Mouse (Mus musculus) monocyte, adult 2 months (primary cell): ENCODE data around the gene Irak2.
"Not testable (repeated sequence)": the region's sequence is repeated elsewhere in the genome, so short reads cannot be mapped to it uniquely, and the experiment has no call there.

Experiments
- DNase-seq, 2 experiments: peaks; one replicate each; pipeline ENCODE4 v3.0.0; 2022; ENCODE audit warnings: low spot score in 2 of 2, low read depth in 1 of 2

Irak2 gene

DNA sequence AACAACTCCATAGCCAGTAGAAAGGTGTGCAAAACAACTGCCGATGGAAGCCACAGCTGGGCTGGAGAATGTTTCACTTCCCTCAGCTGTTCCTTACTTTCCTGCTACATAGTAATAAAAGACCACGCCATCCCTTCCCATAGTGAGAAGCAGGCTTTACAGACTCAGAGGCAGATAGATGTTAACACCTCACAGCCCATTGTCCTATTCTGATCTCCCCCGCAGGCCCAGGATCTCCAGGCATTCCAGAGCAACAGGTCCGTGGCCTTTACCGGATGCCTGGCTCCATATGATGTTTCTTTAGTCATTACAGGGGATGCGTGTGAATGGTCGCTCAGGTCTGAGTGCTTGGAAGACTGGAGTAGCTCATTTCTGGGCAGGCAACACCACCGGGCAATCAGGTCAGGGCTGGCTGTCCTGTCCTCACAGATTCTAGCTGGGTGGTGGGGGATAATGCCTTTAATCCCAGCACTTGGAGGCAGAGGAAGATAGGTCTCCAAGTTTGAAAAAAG is 29.4 kb downstream of the Irak2 start:
- no peak for DNase-seq

DNA sequence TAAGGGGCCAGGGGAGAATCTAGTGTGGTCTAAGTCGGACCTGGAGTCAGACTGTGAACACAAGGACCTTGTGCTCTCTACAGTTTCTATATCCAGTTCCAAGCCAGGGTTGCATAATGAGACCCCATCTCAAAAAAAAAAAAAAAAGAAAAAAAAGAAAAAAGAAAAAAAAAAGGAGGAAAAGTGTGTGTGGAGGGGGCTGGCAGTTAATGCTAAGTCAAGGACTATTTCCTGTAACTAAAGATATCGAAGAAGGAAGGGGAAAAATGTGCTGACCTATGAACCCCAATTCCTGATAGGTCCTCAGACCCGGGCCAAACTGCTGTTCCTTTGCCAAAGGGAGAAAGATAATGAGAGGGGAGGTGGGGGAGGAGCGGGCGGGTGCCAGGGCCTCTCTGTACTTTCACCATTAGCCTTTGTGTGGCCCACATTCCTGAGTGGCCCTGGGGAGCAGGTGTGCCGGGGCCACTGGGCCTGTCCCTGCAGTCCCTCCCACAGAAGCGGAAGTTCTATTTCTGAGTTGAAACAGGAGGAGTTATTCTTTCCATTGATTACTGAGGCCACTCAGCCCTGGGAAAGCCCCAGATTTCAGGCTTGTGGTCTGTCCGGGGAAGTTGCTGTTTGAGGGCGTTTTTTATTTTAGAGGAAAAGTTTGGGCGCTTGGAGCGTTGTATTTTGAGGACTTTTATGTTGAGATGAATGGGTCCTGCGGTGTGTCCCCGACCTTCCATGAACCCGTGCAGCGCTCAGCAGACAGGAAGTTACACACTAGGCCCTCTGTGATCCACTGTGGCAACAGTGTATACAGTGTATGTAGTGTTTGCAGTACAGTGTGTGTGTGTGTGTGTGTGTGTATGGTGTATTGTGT is 30.3 kb downstream of the Irak2 start:
- DNase-seq: peak; percentile 71 to 79

DNA sequence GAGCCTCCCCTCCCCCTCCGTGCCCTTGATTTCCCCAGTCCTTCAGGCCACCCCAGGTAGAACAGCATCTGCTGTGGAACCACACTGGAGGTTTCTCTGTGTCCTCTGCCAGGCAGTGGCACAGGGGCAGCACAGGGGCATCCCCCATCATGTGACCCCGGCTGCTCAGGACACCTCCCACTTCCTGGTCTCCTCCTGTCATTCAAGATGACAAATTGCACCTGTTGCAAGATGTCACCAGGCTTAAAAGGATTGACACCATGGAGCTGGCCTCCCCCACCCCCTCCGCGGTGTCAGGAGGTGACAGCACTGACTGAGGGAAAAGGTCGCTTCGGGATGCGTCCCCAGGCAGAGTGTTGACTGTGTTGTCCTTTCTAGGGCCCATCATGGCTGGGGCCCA is 31.6 kb downstream of the Irak2 start:
- no peak for DNase-seq

DNA sequence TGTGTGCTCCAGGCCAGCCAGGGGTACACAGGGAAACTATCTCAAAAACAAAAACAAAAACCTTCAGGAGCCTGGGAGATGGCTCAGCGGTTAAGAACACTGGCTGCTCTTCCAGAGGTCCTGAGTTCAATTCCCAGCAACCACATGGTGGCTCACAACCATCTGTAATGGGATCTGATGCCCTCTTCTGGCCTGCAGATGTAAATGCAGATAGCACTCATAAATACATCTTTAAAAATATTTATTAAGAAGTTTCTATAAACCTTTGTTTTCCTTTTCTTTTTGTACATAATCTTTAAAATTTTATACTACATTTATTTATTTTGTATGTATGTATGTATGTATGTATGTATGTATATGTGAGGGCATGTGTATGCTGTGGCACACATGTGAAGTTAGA is 33.8 kb downstream of the Irak2 start:
- not testable (repeated sequence) for DNase-seq

DNA sequence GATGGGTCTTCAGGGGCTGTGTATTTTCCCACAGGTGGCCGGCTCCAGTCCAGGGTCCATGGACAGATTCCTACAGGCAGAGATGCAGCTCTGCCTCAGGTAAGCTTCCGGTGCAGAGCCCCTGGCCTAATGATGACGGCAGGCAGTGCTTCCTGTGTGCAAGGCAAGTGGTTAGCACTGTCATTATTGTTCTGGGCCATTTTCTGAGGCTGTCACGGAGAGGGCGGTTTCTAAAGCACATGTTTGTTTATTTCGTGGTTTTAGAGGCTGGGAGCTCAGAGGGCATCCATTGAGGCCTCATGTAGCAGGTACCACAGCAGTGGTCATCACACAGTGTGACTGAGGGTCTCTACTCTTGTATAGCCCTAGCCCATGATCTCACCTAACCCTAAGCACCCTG is 34.7 kb downstream of the Irak2 start:
- DNase-seq: no peak

DNA sequence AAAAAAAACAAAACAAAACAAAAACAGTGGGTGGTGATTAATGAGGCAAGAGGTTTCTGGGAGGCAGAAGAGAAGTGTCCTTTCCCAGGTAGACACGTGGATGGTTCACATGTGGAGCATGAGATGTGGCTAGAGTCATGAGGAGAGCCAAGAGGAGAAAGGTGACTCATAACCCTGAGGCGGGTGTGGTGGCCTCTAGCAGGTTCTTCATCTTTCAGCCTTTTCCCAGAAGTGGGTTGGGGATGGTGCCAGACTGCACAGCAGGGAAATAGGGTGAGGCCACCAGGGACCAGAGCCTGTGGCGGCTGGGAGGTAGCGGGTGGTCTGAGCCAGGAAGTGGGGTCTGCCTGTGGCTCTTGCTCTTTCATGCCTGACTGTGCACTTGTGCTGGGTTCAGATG is 37.0 kb downstream of the Irak2 start:
- DNase-seq: no peak

DNA sequence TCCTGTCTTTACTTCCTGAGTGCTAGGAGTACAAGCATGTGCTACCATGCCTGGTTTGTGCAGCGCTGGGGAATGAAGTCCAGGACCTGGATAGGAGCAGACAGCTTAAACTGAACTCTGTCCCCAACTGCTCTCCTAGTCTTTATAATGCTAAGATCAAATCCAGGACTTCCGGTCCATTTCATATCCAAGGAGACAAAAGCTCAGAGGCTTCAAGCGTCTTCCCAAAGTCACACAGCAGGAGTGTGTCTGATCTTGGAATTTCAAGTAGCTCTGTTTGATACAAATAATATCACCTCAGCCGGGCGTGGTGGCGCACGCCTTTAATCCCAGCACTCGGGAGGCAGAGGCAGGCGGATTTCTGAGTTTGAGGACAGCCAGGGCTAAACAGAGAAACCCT is 37.7 kb downstream of the Irak2 start:
- DNase-seq: no peak

DNA sequence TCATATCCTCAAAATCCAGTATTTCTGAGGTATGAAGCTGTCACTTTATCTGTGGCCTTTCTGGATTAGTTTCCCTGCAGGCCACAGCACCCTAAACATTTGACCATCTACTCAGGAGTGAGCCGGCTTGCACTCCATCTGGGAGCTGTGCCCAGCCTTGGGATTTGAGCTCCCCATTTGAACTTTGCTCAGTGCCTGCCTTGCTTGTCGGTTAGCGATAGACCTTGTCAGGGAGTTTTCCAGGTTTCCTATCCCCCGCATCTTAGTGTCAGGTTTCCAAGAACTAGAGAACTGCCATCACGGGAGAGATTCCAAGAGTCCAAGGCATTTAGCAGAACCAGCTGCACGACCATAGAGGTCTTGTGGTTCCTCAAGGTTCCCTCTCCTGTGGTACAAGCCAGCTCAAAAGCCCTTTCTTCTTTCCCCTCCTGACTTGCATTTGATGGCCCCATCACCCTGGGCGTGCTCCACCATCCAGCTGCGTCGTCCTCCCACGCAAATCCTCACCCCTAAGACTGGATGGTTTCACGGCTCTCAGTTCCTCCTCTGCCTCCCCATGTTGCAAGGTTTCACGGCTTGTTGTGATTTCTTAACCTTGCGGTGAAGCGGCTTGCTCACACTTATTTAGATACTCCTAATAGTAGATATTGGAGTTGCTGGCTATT is 38.9 kb downstream of the Irak2 start:
- peak; percentile 85 to 89 for DNase-seq

DNA sequence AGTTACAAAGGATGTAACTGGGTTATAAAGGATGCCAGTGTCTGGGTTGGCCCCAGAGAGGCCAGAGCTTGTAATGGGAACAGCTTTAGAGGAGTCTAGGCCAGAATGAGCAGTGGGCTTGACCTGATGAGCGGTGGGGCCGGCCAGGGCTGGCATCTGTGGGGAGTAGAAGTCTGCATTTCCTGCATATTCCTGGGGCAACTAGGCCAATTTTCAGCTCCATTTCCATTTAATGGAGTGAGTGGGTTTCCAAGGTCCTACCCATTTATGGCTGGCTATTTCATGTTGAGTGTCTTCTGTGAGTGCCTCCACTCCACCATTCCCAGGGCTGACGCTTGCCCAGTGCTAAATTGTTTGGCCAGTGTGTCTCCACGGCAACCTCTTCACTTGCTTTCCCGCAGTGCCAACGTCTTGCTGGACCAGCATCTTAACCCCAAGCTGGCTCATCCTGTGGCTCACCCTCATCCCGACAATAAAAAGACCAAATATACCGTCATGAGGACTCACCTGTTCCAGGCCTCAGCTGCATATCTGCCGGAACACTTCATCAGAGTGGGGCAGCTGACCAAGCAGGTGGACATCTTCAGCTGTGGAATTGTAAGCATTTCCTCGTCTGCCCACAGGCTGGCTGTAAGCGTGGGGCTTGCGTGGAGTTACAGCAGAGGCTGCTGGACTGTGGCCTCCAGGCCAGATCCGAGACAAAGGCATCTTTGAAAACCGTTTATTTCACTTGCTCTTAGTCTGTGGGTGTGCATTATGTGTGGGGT is 40.2 kb downstream of the Irak2 start:
- DNase-seq: no peak

DNA sequence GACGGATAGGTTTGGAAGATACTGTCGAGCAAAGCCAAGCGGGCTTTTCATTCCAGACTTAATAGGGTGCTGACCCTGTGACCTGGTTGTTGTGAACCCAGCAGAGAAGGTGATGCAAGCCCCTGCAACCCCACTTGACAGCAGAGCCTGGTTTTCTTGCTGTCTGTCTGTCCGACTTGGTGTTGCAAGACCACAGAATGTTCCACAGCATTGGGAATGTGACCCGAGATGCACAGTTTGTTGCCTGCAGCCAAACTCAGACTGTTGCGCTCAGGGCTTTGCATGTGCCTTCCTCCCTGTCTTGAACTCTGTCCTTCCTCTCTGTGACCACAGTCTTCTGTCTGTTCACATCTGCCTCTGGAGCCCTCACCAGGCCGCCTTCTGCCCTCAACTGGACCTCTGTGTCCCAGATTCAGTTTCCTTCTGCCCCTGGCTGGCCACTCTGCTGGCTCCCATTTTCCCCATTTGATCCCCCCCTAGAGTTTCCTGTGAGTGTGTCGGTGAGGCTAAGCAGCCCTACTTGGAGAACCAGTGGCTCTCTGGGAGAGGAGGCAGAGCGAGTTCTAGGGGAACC is 41.8 kb downstream of the Irak2 start:
- DNase-seq: peak in 1 of 2 experiments; percentile 36

DNA sequence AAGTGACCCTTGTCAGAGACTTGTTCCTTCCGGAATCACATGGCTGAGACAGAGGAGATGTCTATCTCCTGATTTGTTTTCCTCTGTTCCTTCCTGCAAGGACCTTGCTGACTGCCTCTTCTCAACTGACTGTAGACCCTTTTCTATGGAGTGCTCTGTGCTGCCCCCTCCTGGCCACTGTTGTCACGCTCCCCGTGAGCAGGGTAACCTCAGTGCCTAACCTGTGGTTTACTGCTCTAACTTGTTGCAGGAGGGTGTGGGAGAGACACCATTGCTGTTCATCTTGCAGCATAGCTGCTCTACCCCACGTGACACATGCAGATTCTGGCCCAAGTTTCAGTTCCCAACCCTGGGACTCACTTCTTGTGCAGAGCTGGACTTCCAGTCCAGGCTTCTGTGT is 43.0 kb downstream of the Irak2 start:
- DNase-seq: peak; percentile 85 to 87

DNA sequence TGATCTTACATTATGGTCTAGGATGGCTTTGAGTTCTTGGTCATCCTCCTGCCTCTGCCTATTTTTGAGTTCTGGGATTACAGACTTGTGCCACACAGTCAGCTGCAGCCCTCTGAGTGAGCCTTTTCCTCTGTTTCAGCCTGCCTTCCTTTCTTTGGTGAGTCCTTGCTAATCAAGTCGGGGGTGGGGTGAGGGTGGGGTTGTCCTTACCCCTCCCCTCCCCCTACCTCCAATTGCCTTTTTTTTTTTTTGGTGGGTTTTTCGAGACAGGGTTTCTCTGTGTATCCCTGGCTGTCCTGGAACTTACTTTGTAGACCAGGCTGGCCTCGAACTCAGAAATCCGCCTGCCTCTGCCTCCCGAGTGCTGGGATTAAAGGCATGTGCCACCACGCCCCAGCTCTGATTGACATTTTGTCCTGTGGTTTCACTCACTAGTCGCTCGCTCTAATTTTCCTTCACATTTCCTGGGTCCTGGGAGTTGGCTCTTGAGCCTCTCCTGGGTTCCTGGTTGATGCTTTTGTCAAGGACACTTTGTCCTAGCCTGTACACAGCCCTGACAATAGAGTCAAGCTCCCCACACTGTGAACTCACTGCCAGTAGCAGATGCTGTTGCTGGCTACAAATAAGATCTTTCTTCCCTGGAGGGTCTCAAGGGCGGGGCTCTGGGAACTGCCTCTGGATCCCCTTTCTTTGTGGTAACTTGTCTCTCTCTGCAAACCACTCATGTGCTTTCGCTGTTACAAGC is 45.0 kb downstream of the Irak2 start:
- no peak for DNase-seq

DNA sequence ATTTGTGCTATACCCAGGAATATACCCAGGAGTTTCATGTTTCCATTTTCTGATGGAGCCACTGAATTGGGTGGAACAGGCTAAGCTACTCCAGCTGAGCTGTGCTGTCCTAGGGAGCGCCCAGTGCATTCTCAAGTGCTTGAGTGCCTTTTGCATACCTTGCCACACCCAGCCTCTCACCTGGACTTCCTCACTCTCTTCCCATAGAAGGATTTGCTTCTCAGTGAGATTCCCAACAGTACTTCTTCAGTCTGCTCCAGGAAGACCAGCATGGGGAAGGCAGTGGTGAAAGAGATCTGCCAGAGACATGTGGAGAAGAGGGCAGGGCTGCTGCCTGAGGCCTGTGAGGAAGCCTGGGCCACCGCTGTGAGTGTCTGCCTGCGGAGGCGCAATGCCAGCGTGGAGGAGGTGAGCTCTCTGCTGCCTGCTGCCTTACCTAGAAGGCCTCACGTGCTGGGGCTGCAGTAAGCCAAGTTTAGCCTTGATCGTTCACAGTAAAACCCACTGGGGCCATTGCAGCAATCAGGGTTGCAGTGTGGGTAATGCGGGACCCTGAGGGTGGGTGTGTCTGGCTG is 48.4 kb downstream of the Irak2 start:
- DNase-seq: no peak

DNA sequence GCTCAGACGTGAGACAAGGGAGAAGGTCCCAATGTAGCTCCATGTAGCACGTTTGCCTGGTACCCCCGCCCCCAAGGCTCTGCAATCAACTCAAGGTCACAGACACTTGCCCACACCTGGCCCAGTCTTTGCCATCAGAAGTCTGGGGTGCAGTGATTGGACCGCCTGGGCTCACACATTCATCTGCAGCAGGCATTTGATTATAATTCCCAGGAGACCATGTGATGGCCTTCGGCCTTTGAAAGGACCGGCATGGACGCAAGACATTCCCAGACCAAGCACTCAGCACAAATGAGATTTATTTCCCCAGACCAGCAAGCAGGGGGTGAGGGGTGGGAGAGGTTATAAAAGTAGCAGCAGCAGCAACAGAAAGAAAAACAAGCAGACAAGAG is 51.7 kb downstream of the Irak2 start:
- DNase-seq: no peak

DNA sequence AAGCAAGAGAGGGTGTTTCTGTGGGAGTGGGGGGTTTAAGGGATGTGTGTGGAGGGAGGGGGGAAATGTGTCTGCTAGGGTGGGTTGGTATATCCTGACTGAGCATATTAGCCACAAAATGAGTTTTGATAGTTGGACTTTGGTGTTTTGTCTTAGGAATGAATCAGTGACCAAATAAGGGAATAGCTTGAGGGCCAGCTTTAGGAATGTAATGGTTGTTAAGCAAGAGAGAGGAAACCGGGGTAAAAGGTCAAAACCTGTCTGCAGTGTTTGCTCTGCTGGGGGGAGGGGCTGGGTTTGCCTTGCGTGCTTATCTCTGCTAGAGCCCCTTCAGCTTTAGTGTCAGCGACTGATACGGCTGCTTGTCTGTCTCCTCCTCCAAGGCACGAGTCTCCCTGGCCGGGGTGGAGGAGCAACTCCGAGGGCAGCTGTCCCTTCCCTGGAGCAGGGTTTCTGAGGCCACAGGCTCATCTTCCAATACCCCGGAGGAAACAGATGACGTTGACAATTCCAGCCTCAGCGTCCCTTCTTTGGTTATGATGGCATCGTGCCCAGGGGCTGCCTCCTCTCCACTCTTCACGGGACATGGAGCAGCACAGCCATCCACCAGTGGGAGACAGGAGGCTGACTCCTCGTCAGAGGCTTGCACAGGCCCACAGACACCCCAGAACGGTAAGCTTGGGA is 52.3 kb downstream of the Irak2 start:
- DNase-seq: no peak

DNA sequence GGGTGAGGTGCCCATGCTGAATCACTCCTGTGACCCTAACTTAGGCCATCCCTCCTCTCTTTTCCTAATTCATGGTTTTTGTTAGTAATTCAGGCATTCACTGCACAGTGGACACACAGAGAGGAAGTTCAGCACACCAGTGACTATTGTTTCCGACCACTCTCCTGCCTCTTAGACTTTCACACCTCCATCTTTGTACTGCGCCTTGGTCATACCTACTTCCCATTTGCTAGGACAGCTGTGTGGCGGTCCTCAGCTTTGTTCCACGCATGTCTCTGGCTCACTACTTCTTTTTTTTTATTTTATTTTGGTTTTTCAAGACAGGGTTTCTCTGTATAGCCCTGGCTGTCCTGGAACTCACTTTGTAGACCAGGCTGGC is 52.8 kb downstream of the Irak2 start:
- DNase-seq: no peak

DNA sequence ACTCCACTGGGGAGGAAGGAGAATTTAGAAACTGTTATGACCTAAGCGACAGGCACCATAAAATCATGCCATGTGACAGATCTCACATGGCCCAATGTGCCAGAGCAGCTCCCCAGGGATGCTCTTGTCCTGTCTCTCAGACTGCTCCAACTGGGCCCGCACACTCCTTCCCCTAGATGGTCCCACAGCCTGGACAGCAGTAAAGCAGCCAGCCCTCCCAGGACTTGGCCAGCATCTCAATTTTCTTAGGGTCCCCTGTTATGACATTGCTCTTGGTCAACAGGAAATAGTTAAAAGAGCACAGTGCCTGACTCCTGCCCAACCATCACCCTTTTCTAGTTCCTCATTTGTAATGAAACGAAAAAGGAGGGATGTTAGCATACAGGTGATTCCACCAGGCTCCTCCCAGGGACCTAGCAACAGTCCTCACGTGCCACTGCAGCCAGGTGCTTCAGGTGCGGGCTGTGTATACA is 54.4 kb downstream of the Irak2 start:
- DNase-seq: peak in 1 of 2 experiments; percentile 36

DNA sequence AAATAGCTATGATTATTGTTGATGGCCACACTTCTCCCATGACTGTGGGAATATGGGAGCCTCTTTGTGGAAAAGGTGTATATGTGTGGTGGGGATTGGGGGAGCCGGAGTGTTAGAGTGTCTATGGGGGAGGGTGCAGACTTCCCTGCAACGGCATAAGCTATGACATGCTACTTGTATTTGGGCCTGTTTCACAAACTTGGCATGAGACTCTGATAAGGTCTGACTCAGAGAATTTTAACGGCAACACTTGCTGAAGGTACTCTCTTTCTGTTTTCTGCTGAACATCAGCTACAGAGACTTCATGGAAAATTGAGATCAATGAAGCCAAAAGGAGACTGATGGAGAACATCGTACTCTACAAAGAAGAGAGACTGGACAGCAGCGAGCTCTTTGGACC is 55.1 kb downstream of the Irak2 start:
- no peak for DNase-seq

DNA sequence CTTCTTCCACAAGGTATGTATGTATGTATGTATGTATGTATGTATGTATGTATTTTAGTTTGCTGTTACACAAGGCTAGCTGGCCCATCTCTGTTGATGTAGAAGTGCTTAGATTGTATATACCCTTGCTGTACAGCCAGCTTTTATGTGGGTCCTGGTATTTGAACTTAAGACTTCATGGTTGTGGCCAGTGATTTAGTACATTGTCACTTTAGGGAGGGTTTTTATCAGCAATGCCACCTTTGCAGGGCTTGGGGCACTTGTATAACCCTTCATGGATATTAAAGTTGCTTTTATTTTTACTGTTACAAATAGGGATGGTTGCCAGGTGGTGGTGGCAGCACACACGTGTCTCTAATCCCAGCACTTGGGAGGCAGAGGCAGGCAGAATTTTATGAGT is 56.9 kb downstream of the Irak2 start:
- no peak for DNase-seq
